Mouse (Mus musculus): Measurements from ENCODE around the gene Ccm2. TPM values are rescaled to one million over a fixed set of nuclear protein-coding genes. Genes with fewer than 3 reads are reported as not detected.

Ccm2 gene
- polyA plus RNA-seq, 1 experiment: 233 TPM

- H3K36me3 ChIP-seq (ENCODE audit: control insufficient read depth, insufficient read depth, low read length): peaks cover 34% of the 10 kb centered on the region
- H3K4me1 ChIP-seq (ENCODE audit: control insufficient read depth, insufficient read depth, insufficient read length): peaks cover 7% of the 10 kb centered on the region
- no peak overlapping the region for H3K27ac ChIP-seq (ENCODE audit: insufficient read depth, low read length)
- 79% methylated on average over 8 of the region's 8 CpGs for WGBS
- TF ChIP-seq POLR2A (IDR thresholded peaks at IDR 0.05; ENCODE audit: low read depth, low read length): no peak
- TF ChIP-seq CTCF (IDR thresholded peaks at IDR 0.05; ENCODE audit: extremely low read depth, insufficient read depth, insufficient read length, insufficient replicate concordance): no peak
- no peak for DNase-seq (ENCODE audit: low read depth in 1 of 2, low spot score in 2 of 2)
- H3K4me3 ChIP-seq (ENCODE audit: extremely low read depth, insufficient read depth, insufficient read length): no peak overlapping the region
- peaks cover 2% of the 10 kb centered on the region; the same call in 1 of the 2 replicates for H3K27me3 ChIP-seq (ENCODE audit: control insufficient read depth, insufficient read depth, low read length)
These were observed 53.7 kb downstream of the Ccm2 start for GRCm38 (mm10) chr11:6600284-6600944.

DNA sequence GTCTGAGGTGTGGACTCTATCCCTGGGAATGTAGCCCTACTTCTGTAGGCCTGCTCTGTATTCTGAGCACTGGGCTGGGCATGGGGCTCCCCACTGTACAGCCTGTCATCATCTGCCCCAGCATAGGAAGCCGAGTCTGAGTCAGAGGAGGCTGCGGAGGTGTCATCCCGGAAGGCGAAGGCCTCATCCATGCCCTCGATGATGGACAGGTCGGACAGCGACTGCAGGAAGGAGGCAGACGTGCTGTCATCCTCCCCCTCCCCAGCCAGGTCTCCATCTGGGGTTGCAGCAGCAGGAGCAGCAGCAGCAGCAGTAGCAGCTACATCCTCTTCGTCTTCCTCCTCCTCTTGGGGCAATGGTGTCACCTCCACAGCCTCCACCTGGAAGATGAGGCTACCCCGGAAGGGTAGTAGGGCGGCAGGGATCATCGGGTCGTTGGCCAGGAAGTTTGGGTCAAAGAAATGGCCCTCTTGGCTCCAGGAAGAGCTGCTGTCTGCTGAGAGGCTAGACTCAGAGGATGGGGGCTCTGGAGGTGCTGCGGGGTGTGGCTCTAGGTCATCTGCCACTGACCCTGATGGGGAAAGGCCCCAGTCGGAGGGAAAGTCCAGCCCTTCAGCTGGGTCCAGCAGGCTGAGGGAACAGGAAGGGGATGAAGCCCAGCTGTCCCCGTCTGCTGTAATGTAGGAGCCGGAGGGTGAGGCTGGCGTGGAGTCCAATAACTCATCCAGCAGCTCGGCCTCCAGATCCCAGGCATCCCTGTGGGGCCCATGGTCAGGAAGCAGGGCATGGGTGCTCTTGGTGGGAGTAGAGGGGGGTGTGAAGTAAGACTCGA is 55.2 kb downstream of the Ccm2 start:
- peaks cover 4% of the 10 kb centered on the region; the same call in 1 of the 2 replicates for H3K27me3 ChIP-seq (ENCODE audit: control insufficient read depth, insufficient read depth, low read length)
- WGBS: 66% methylated on average over 20 of the region's 20 CpGs
- peaks cover 20% of the 10 kb centered on the region for H3K36me3 ChIP-seq (ENCODE audit: control insufficient read depth, insufficient read depth, low read length)
- DNase-seq (ENCODE audit: low read depth in 1 of 2, low spot score in 2 of 2): no peak
- H3K4me3 ChIP-seq (ENCODE audit: extremely low read depth, insufficient read depth, insufficient read length): no peak overlapping the region
- H3K4me1 ChIP-seq (ENCODE audit: control insufficient read depth, insufficient read depth, insufficient read length): peaks cover 9% of the 10 kb centered on the region
- H3K27ac ChIP-seq (ENCODE audit: insufficient read depth, low read length): no peak overlapping the region
- no peak for TF ChIP-seq POLR2A (IDR thresholded peaks at IDR 0.05; ENCODE audit: low read depth, low read length)
- TF ChIP-seq CTCF (IDR thresholded peaks at IDR 0.05; ENCODE audit: extremely low read depth, insufficient read depth, insufficient read length, insufficient replicate concordance): no peak

DNA sequence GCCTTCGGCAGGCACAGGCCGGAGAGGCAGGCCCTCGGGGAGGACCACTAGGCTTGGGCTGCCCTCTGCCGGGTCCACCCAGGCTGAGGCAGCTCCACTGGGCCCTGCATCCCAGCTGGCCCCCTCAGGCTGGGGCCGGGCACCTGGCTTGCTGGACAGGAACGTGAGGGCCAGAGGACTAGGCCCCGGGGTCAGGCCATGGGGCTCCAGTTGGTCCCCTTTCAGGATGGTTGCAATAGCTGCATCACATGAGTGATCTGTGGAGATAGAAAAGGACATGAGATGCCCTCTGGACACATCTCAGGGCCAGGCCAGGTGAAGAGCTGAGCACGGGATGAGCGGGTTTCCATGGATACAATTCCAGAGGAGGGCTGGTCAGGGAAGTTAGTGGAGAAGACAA is 56.0 kb downstream of the Ccm2 start:
- TF ChIP-seq POLR2A (IDR thresholded peaks at IDR 0.05; ENCODE audit: low read depth, low read length) (no peak), CTCF (IDR thresholded peaks at IDR 0.05; ENCODE audit: extremely low read depth, insufficient read depth, insufficient read length, insufficient replicate concordance) (no peak)
- no peak overlapping the region for H3K4me3 ChIP-seq (ENCODE audit: extremely low read depth, insufficient read depth, insufficient read length)
- DNase-seq (ENCODE audit: low read depth in 1 of 2, low spot score in 2 of 2): no peak
- peaks cover 14% of the 10 kb centered on the region for H3K36me3 ChIP-seq (ENCODE audit: control insufficient read depth, insufficient read depth, low read length)
- no peak overlapping the region for H3K27ac ChIP-seq (ENCODE audit: insufficient read depth, low read length)
- H3K4me1 ChIP-seq (ENCODE audit: control insufficient read depth, insufficient read depth, insufficient read length): peaks cover 9% of the 10 kb centered on the region
- WGBS: 87% methylated on average over 9 of the region's 9 CpGs
- peaks cover 4% of the 10 kb centered on the region; the same call in 1 of the 2 replicates for H3K27me3 ChIP-seq (ENCODE audit: control insufficient read depth, insufficient read depth, low read length)

GRCm38 (mm10) chr11:6603224-6603623 is 56.5 kb downstream of the Ccm2 start:
- Histone ChIP-seq H3K4me1 (ENCODE audit: control insufficient read depth, insufficient read depth, insufficient read length) (peaks cover 9% of the 10 kb centered on the region), H3K27me3 (ENCODE audit: control insufficient read depth, insufficient read depth, low read length) (peaks cover 4% of the 10 kb centered on the region; the same call in 1 of the 2 replicates), H3K4me3 (ENCODE audit: extremely low read depth, insufficient read depth, insufficient read length) (no peak overlapping the region), H3K36me3 (ENCODE audit: control insufficient read depth, insufficient read depth, low read length) (peaks cover 9% of the 10 kb centered on the region), H3K27ac (ENCODE audit: insufficient read depth, low read length) (no peak overlapping the region)
- TF ChIP-seq CTCF (IDR thresholded peaks at IDR 0.05; ENCODE audit: extremely low read depth, insufficient read depth, insufficient read length, insufficient replicate concordance) (no peak), POLR2A (IDR thresholded peaks at IDR 0.05; ENCODE audit: low read depth, low read length) (no peak)
- DNase-seq (ENCODE audit: low read depth in 1 of 2, low spot score in 2 of 2): no peak
- WGBS: 72% methylated on average over 9 of the region's 9 CpGs

DNA sequence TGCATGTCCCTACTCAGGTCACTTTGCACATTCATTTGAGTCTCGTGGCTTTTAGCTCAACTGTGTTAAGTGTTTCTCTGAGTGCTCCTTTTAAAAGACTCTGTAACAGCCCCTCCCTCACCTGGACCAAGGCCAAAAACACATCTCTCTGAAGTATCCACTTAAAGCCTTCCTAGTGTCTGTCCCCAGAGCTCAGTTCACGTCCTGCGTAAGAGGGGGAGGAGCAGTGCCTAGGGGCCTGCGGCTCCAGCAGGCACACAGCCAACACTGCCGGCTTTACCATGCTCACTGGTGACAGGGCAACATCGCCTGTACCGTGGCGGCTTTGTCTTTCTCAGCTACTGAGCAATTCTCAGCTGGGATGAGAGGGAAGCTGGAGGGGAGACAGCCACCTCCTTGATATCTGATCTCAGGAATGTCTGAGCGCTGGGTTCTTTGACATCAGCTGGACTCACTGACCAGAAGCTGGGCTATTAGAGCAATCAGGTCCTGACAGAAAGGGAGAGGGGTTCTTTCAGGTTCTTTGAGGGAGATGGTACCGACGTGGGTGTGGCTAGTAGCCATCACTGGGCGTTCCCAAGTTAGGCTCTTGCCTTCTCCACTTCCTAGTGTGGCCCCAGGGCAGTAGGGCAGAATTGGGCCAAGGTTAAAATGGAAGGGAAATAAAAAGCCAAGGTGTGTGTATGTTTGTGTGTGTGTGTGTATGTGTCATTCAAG is 57.4 kb downstream of the Ccm2 start:
- WGBS: 19% methylated on average over 12 of the region's 12 CpGs
- no peak for DNase-seq (ENCODE audit: low read depth in 1 of 2, low spot score in 2 of 2)
- peaks cover 4% of the 10 kb centered on the region; the same call in 1 of the 2 replicates for H3K27me3 ChIP-seq (ENCODE audit: control insufficient read depth, insufficient read depth, low read length)

DNA sequence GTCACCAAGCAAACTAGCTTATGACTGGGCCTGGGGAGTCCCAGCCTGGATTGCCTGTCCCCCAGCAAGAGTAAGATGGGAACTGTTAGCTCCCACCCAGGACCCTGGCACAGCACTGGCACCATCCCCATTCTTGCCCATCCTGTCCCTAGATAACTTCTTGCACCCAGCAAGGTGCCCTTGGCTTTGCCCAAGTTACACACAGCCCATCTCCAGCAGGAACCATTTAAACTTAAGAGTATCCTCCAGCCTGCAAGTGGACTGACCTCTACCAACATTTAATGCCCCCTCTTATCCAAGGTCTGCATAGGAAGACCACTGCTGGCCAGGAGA is 57.9 kb downstream of the Ccm2 start:
- H3K4me3 ChIP-seq (ENCODE audit: extremely low read depth, insufficient read depth, insufficient read length): no peak overlapping the region
- peaks cover 9% of the 10 kb centered on the region for H3K4me1 ChIP-seq (ENCODE audit: control insufficient read depth, insufficient read depth, insufficient read length)
- peaks cover 4% of the 10 kb centered on the region; the same call in 1 of the 2 replicates for H3K27me3 ChIP-seq (ENCODE audit: control insufficient read depth, insufficient read depth, low read length)
- 0 out of 2 replicates have a peak, but pooled peaks cover 1% of the 10 kb centered on the region for H3K36me3 ChIP-seq (ENCODE audit: control insufficient read depth, insufficient read depth, low read length)
- TF ChIP-seq CTCF (IDR thresholded peaks at IDR 0.05; ENCODE audit: extremely low read depth, insufficient read depth, insufficient read length, insufficient replicate concordance) (no peak), POLR2A (IDR thresholded peaks at IDR 0.05; ENCODE audit: low read depth, low read length) (no peak)
- no peak overlapping the region for H3K27ac ChIP-seq (ENCODE audit: insufficient read depth, low read length)
- DNase-seq (ENCODE audit: low read depth in 1 of 2, low spot score in 2 of 2): no peak

More for the DNA sequence above, 57.4 kb downstream of the Ccm2 start:
- H3K36me3 ChIP-seq (ENCODE audit: control insufficient read depth, insufficient read depth, low read length): peaks cover 1% of the 10 kb centered on the region; the same call in 1 of the 2 replicates
- peaks cover 9% of the 10 kb centered on the region for H3K4me1 ChIP-seq (ENCODE audit: control insufficient read depth, insufficient read depth, insufficient read length)
- no peak overlapping the region for H3K27ac ChIP-seq (ENCODE audit: insufficient read depth, low read length)
- TF ChIP-seq CTCF (IDR thresholded peaks at IDR 0.05; ENCODE audit: extremely low read depth, insufficient read depth, insufficient read length, insufficient replicate concordance): no peak
- no peak for TF ChIP-seq POLR2A (IDR thresholded peaks at IDR 0.05; ENCODE audit: low read depth, low read length)
- no peak overlapping the region for H3K4me3 ChIP-seq (ENCODE audit: extremely low read depth, insufficient read depth, insufficient read length)
